Mouse (Mus musculus) C2C12 (cell line): ENCODE results near the gene Ankzf1.

ENCODE experiments used
- CTCF ChIP-seq: IDR thresholded peaks from one replicate; pipeline ENCODE4 v1.5.1; 2011; ENCODE audit not compliant: control insufficient read depth, insufficient read depth, insufficient read length
- FOSL1 ChIP-seq: IDR thresholded peaks from one replicate; pipeline ENCODE4 v1.8.0; 2011; ENCODE audit warnings: mild to moderate bottlenecking, low read length; ENCODE audit not compliant: poor library complexity, insufficient read depth, severe bottlenecking
- MAX ChIP-seq: IDR thresholded peaks from one replicate; pipeline ENCODE4 v1.6.1; 2011; ENCODE audit warnings: mild to moderate bottlenecking, control low read depth
- MYOG ChIP-seq: IDR thresholded peaks from one replicate; pipeline ENCODE4 v1.6.1; 2011; ENCODE audit not compliant: control insufficient read depth, insufficient read length; ENCODE audit errors: extremely low read depth
- USF1 ChIP-seq: IDR thresholded peaks from one replicate; pipeline ENCODE4 v1.6.1; 2011; ENCODE audit warnings: low read depth, mild to moderate bottlenecking, control low read depth, moderate library complexity

GRCm38 (mm10) chr1:75229158-75229557, 37.2 kb downstream of the Ankzf1 start:
- TF ChIP-seq CTCF (no peak), FOSL1 (no peak), MYOG (no peak), USF1 (no peak), MAX (no peak)
